Mouse (Mus musculus) MEL (cell line): ENCODE data around the gene Nos1ap.

ENCODE experiments used
- CTCF ChIP-seq, 3 experiments: IDR thresholded peaks in 2 of 3; conservative IDR thresholded peaks in 1 of 3; 2 replicates each; pipeline ENCODE4 v1.5.1; 2011 to 2012; ENCODE audit warnings: low read length in 3 of 3, low read depth in 2 of 3, mild to moderate bottlenecking in 2 of 3, improper control_type of control experiment in 1 of 3, inconsistent platforms in 1 of 3, mixed read lengths in 1 of 3, moderate library complexity in 1 of 3; ENCODE audit not compliant: control insufficient read depth in 1 of 3, insufficient read depth in 1 of 3, poor library complexity in 1 of 3, severe bottlenecking in 1 of 3
- HCFC1 ChIP-seq: IDR thresholded peaks from 2 replicates; pipeline ENCODE4 v1.6.1; 2012; ENCODE audit warnings: low read depth, mild to moderate bottlenecking, inconsistent platforms, low read length, improper control_type of control experiment, moderate library complexity
- MAX ChIP-seq: IDR thresholded peaks from 2 replicates; pipeline ENCODE4 v1.6.1; 2011; ENCODE audit warnings: low read length, improper control_type of control experiment
- MXI1 ChIP-seq: IDR thresholded peaks from 2 replicates; pipeline ENCODE4 v1.6.1; 2011; ENCODE audit warnings: mild to moderate bottlenecking, low read depth, low read length, improper control_type of control experiment
- NELFE ChIP-seq: IDR thresholded peaks from 2 replicates; pipeline ENCODE4 v1.6.1; 2011; ENCODE audit warnings: low read depth, low read length, improper control_type of control experiment
- POLR2A ChIP-seq, 2 experiments: IDR thresholded peaks; 2 replicates each; pipeline ENCODE4 v1.6.1; 2011 to 2012; ENCODE audit warnings: low read length in 2 of 2, mild to moderate bottlenecking in 2 of 2, control low read depth in 1 of 2, improper control_type of control experiment in 1 of 2, low read depth in 1 of 2, moderate library complexity in 1 of 2; ENCODE audit not compliant: control insufficient read depth in 1 of 2, insufficient read depth in 1 of 2, poor library complexity in 1 of 2
- RCOR1 ChIP-seq: IDR thresholded peaks from 2 replicates; pipeline ENCODE4 v1.6.1; 2012; ENCODE audit warnings: low read depth, mild to moderate bottlenecking, inconsistent platforms, low read length, improper control_type of control experiment
- SMC3 ChIP-seq: IDR thresholded peaks from 2 replicates; pipeline ENCODE4 v1.6.1; 2011; ENCODE audit warnings: low read depth, low read length, improper control_type of control experiment
- TCF12 ChIP-seq: IDR thresholded peaks from 2 replicates; pipeline ENCODE4 v1.6.1; 2014; ENCODE audit warnings: low read depth, mild to moderate bottlenecking, inconsistent platforms, low read length, improper control_type of control experiment, moderate library complexity
- UBTF ChIP-seq: IDR thresholded peaks from 2 replicates; pipeline ENCODE4 v1.6.1; 2012; ENCODE audit warnings: low read depth, mild to moderate bottlenecking, inconsistent platforms, low read length, improper control_type of control experiment, moderate library complexity, borderline replicate concordance; ENCODE audit not compliant: insufficient read depth
- USF1 ChIP-seq: IDR thresholded peaks from 2 replicates; pipeline ENCODE4 v1.6.1; 2014; ENCODE audit warnings: low read depth, mild to moderate bottlenecking, inconsistent platforms, low read length, improper control_type of control experiment, moderate library complexity
- ZC3H11A ChIP-seq: IDR thresholded peaks from 2 replicates; pipeline ENCODE4 v1.6.1; 2012; ENCODE audit warnings: low read depth, mild to moderate bottlenecking, inconsistent platforms, low read length, improper control_type of control experiment

- TF ChIP-seq NELFE (no peak), USF1 (no peak), CTCF (IDR thresholded peaks at IDR 0.05 in 2 of 3, conservative IDR thresholded peaks at IDR 0.05 in 1 of 3; ENCODE audit: control insufficient read depth in 1 of 3, insufficient read depth in 1 of 3, low read depth in 2 of 3, low read length in 3 of 3, poor library complexity in 1 of 3, severe bottlenecking in 1 of 3) (no peak), SMC3 (no peak), HCFC1 (no peak), POLR2A (IDR thresholded peaks at IDR 0.05; ENCODE audit: control insufficient read depth in 1 of 2, insufficient read depth in 1 of 2, low read depth in 1 of 2, low read length in 2 of 2, poor library complexity in 1 of 2) (no peak), ZC3H11A (no peak), TCF12 (no peak), RCOR1 (no peak), MXI1 (no peak), MAX (no peak), UBTF (no peak)
Measured at GRCm38 (mm10) chr1:170503277-170503739, 86.4 kb downstream of the Nos1ap start.
